18 mouse cellular contexts compared by ENCODE assay signal in the genomic region with DNA sequence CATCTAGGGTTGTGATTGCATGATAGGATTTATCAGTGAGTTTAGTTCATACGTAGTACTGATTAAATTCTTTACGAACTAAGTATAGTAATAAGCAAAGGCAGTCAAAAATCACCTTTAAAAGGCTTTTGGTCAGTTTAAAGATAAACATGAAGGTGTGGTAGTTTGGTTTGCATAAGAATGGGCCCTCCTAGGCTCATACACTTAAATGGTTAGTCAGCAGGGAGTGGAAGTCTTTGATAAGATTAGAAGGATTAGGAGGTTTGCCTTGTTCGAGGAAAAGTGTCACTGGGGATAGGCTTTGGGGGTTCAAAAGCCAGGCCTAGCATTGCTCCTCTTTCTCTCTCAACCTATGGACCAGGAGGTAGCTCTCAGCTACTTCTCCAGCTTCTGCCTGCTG.
DNase-seq lines count a peak whose midpoint lies in the region; ATAC-seq and TF ChIP-seq lines count a peak whose summit lies in the region.
"Had no signal": no experiment of that assay in that cellular context is flagged by ENCODE, and none has a peak within 500 bp of the region (broad histone marks: within the 10 kb centered on the region; RNA-seq: fewer than 3 reads in every experiment).

No protein-coding gene starts in this region.

- DNase-seq in layer of hippocampus, adult 11-12 months (ENCODE audit: low spot score): no peak
- no peak for DNase-seq in frontal cortex, postnatal 36 days (ENCODE audit: low spot score in 2 of 2)
- no peak for DNase-seq in heart, adult 2 months
- DNase-seq: adrenal gland, adult 8-10 months; adrenal gland, postnatal 14 days; adrenal gland, postnatal 36 days; cerebellum, adult 11-12 months; cerebellum, adult 2 months; cerebellum, adult 9-10 months; cerebellum, postnatal 10 days; cerebellum, postnatal 25 days had no signal

- no peak overlapping the region for H3K27ac ChIP-seq in stomach, embryonic 14.5 days (ENCODE audit: low read length)
- H3K27ac ChIP-seq in stomach, embryonic 16.5 days (ENCODE audit: low read length): no peak overlapping the region
- no peak overlapping the region for H3K27ac ChIP-seq in heart, adult 2 months
- H3K27ac ChIP-seq: embryonic facial prominence, embryonic 10.5 days; embryonic facial prominence, embryonic 12.5 days; forebrain, embryonic 13.5 days had no signal

- no peaks in the 10 kb centered on the region for H3K27me3 ChIP-seq in stomach, embryonic 14.5 days (ENCODE audit: control insufficient read depth, insufficient read depth, low read length)
- no peaks in the 10 kb centered on the region for H3K27me3 ChIP-seq in stomach, embryonic 16.5 days (ENCODE audit: control insufficient read depth, insufficient read depth, low read length)
- H3K27me3 ChIP-seq in heart, adult 2 months (ENCODE audit: control insufficient read depth, insufficient read depth, low read length): no peaks in the 10 kb centered on the region
- H3K27me3 ChIP-seq: embryonic facial prominence, embryonic 12.5 days; forebrain, embryonic 13.5 days had no signal

- H3K36me3 ChIP-seq in stomach, embryonic 14.5 days (ENCODE audit: control insufficient read depth, insufficient read depth, low read length): no peaks in the 10 kb centered on the region
- no peaks in the 10 kb centered on the region for H3K36me3 ChIP-seq in stomach, embryonic 16.5 days (ENCODE audit: control insufficient read depth, insufficient read depth, low read length)
- H3K36me3 ChIP-seq in heart, adult 2 months (ENCODE audit: control insufficient read depth, insufficient read depth, low read length): no peaks in the 10 kb centered on the region
- H3K36me3 ChIP-seq: embryonic facial prominence, embryonic 10.5 days; embryonic facial prominence, embryonic 12.5 days had no signal

- H3K4me2 ChIP-seq in stomach, embryonic 14.5 days (replicated peaks; ENCODE audit: low read depth, low read length): no peak overlapping the region
- no peak overlapping the region for H3K4me2 ChIP-seq in stomach, embryonic 16.5 days (ENCODE audit: low read depth, low read length)
- H3K4me2 ChIP-seq: embryonic facial prominence, embryonic 12.5 days; forebrain, embryonic 13.5 days had no signal

- no peak overlapping the region for H3K4me3 ChIP-seq in stomach, embryonic 14.5 days (ENCODE audit: low read depth, low read length)
- H3K4me3 ChIP-seq in stomach, embryonic 16.5 days (replicated peaks; ENCODE audit: low read length): no peak overlapping the region
- no peak overlapping the region for H3K4me3 ChIP-seq in heart, adult 2 months
- H3K4me3 ChIP-seq: embryonic facial prominence, embryonic 10.5 days; embryonic facial prominence, embryonic 12.5 days; forebrain, embryonic 13.5 days had no signal

- intact Hi-C loops in heart, adult 2 months (cut with DNase I): no loop called here

- no peak for TF ChIP-seq EP300 in heart, adult 2 months (IDR thresholded peaks at IDR 0.05; ENCODE audit: insufficient read depth, low read depth, low read length)

- ATAC-seq in stomach, embryonic 14.5 days (ENCODE audit: insufficient number of reproducible peaks, insufficient read depth, low FRiP score, low read depth): peak; percentile 90
- ATAC-seq in stomach, embryonic 16.5 days (ENCODE audit: insufficient read depth, low FRiP score): peak; percentile 90
- ATAC-seq: activated CD4-positive, CD25-positive, alpha-beta regulatory T cell, adult 4 months; forebrain, embryonic 13.5 days; forebrain, embryonic 16.5 days had no signal

- no peak for TF ChIP-seq POLR2A in heart, adult 2 months (IDR thresholded peaks at IDR 0.05; ENCODE audit: insufficient read depth, low read depth, low read length)

- WGBS in stomach, embryonic 14.5 days: 41% methylated on average over 3 of the region's 3 CpGs
- WGBS in stomach, embryonic 16.5 days: 40% methylated on average over 3 of the region's 3 CpGs
- WGBS in heart, adult 2 months: 45% methylated on average over 3 of the region's 3 CpGs

- no peaks in the 10 kb centered on the region for H3K4me1 ChIP-seq in stomach, embryonic 14.5 days (ENCODE audit: control insufficient read depth, insufficient read depth, low read length)
- H3K4me1 ChIP-seq in stomach, embryonic 16.5 days (ENCODE audit: control insufficient read depth, insufficient read depth, low read length): no peaks in the 10 kb centered on the region
- H3K4me1 ChIP-seq in heart, adult 2 months (ENCODE audit: control insufficient read depth, insufficient read depth, low read length): no peaks in the 10 kb centered on the region
- H3K4me1 ChIP-seq: embryonic facial prominence, embryonic 10.5 days; embryonic facial prominence, embryonic 12.5 days; forebrain, embryonic 13.5 days had no signal

- no peaks in the 10 kb centered on the region for H3K79me2 ChIP-seq in heart, adult 2 months (replicated peaks; ENCODE audit: control insufficient read depth, insufficient read depth, low read length)

- H3K9ac ChIP-seq in stomach, embryonic 14.5 days (replicated peaks; ENCODE audit: low read depth, low read length): no peak overlapping the region
- no peak overlapping the region for H3K9ac ChIP-seq in stomach, embryonic 16.5 days (ENCODE audit: low read length)
- no peak overlapping the region for H3K9ac ChIP-seq in heart, adult 2 months (ENCODE audit: low read depth, low read length)
- H3K9ac ChIP-seq: embryonic facial prominence, embryonic 12.5 days; forebrain, embryonic 13.5 days had no signal

- H3K9me3 ChIP-seq in stomach, embryonic 14.5 days (ENCODE audit: control insufficient read depth, low read depth, low read length): no peaks in the 10 kb centered on the region
- H3K9me3 ChIP-seq in stomach, embryonic 16.5 days (replicated peaks; ENCODE audit: control insufficient read depth, low read length): no peaks in the 10 kb centered on the region
- H3K9me3 ChIP-seq: embryonic facial prominence, embryonic 10.5 days; embryonic facial prominence, embryonic 12.5 days; forebrain, embryonic 13.5 days had no signal

- no peak for TF ChIP-seq CTCF in heart, adult 2 months (IDR thresholded peaks at IDR 0.05)
